Mouse (Mus musculus): ENCODE measurements around the gene Polr2l.
A peak's percentile ranks its signal among the peaks of the same experiment; 100 is the strongest.

The Polr2l gene

DNA sequence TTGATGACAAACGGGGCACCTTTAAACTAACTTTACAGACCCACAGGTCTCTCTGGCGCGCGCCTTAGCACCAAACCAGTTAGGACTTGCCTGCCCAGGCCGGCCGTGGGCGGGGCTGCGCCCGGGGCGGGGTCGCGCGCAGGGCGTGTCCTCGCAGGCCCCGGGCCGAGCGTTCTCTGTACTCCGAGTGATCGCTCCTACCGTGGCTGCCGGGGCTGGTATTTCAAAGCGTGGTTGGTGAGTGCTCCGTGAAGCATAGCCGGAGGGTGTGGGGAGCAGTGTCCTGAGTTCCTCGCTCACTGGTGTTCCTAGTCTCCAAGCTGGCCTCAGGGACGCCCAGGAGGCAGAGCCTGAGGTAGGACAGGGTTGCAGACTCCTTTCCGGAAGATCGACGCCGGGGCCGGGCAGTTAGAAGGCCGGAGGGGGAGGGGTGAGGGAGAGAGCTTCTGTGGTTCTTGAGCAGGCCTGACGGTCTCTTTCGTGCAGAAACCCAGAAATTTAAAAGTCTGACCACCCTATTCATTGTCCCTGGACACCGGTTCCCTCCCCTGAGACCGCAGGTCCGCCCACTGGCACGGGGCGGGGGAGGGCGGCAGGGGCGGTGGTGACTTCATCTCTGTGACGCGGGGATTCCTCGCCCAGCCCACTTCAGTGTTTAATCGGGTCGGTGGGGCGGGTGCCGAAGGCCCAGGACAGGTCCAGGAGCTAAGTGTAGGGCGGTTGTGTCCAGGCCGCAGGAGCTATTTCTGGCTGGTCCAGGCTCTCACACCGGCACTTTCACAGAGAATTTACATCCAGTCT is 7.5 kb downstream of the Polr2l start, which contains the start of gene Cd151:
Gene Cd151, plus strand, starts transcription at position 163 of the 801 bp plus-strand sequence.
- DNase-seq (ENCODE audit: low spot score in 2 of 2), result peak in 1 of 2 experiments; percentile 67

GRCm38 (mm10) chr7:141466607-141467148 is 8.3 kb downstream of the Polr2l start:
- no peak for DNase-seq (ENCODE audit: low spot score in 2 of 2)

DNA sequence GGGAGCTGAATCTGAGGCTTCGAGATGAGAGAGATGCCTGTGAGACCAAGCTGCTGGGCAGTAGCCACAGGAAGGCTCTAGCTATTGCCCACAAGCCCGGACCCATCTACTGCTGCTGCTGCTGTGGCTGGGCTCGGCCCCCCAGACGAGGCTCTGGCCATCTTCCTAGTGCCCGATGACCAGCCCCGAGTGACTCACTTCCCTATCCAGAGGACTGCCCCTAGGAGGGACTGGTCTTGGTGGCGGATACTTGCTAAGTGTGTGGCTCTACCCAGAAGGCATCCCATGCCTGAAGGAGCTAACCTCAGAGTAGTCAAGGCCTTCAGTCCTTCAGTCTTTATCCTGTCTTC is 8.9 kb downstream of the Polr2l start:
- no peak for DNase-seq (ENCODE audit: low spot score in 2 of 2)

DNA sequence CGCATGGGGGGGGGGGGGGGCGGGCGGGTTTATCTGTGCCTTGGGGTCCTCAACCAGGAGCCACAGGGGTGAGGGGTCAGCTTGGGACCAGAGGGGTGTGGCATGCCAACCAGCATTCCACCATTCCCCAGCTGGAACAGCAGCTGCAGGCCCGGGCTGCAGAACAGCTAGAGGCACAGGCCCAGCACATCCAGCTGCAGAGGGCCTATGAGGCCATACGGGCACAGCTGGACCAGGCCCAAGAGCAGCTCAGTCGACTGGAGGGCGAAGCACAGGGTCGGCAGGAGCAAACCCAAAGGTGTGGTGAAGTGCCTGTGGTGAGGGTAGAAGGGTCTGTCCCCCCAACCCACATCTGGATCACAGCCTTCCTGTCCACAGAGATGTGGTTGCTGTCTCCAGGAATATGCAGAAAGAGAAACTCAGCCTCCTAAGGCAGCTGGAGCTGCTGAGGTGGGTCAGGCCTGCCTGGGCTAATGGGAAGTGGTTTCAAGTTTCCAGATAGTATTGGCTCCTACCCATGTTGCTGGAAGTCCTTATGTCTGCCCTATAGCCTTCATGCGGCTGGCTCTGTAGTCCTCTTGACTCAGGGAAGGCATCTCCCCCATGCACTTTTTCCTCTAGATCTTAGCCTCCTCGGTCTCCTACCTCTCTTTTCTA is 9.4 kb downstream of the Polr2l start:
- DNase-seq (ENCODE audit: low spot score in 2 of 2), result no peak

- no peak for DNase-seq (ENCODE audit: low spot score in 2 of 2)
Observed at GRCm38 (mm10) chr7:141464603-141465201, 10.2 kb downstream of the Polr2l start.

GRCm38 (mm10) chr7:141463824-141464602 is 10.9 kb downstream of the Polr2l start:
- DNase-seq (ENCODE audit: low spot score in 2 of 2), result no peak

GRCm38 (mm10) chr7:141462333-141462821 is 12.6 kb downstream of the Polr2l start:
- no peak for DNase-seq (ENCODE audit: low spot score in 2 of 2)

DNA sequence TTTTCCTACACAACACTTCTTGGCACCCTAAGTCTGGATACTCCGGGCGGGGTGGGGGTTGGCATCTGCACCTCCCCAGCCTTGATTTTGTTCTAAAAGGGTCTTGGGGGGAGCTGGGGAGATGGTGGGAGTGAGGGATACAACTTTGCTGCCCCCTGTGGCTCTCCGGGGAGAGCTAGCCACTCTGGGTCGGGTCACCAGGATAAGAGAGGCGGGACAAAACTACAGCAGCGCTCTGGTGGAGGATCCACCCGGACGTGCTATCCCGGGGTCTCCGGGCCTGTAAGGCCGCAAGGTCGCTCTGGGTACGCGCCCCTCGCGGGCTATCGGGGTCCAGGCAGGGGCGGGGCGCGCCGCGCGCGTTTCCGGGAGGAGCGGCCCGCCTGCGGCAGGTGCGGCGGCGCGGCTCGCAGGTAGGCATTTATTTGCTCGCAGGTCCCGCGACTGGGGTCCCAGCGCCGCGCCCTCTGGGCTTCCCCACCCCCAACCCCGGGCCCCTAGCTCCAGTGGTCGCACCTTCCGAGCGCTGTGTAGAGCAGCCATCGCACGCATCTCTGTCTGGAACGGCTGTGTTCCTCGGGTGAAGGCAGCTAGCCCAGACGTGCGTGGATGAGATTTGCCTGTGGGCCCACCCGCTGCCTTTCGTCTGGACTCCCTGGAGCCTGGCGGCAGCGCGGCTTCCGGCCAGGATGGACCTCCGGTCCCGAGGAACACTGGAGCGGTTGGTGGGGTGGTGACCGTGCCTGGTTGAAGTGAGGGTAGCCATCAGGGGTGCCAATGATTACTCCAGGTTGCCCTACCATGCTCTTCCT is 13.2 kb downstream of the Polr2l start:
- no peak for DNase-seq (ENCODE audit: low spot score in 2 of 2)

DNA sequence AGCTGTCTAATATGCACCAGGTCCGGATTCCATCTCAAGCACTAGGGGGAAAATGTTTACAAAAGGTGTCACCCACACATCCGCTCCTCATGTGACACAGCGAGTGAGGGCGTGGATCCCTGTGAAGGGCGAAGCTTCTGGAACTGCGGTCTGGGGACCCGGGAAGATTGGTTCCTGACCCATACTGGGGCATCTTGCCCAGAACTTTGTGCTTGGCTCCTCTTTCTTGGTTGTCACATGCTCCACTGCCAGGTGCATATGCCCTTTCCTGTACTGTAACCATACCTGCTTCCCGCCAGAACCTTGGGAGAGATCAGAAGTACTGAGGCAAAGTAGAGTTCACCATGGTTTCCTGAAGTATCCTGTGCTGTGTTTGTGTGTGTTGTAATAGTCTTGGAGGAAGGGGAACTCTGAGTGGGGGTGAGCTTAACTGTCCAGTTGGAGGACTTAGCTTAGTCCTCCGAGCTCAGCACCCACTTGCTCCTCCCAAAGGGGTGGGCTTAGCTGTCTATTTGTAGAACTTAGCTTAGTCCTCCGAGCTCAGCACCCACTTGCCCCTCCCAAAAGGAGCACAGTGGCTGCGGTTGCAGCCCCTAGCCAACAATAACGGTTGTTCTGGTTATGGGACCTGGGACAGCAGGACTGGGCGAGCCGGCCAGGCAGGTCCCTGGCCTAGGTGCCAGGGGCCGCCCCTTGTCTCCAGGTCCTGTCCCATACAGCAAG is 14.4 kb downstream of the Polr2l start, which contains the start of gene Cracr2b:
Gene Cracr2b, plus strand, starts transcription at position 704 of the 723 bp plus-strand sequence.
- DNase-seq (ENCODE audit: low spot score in 2 of 2), result no peak

DNA sequence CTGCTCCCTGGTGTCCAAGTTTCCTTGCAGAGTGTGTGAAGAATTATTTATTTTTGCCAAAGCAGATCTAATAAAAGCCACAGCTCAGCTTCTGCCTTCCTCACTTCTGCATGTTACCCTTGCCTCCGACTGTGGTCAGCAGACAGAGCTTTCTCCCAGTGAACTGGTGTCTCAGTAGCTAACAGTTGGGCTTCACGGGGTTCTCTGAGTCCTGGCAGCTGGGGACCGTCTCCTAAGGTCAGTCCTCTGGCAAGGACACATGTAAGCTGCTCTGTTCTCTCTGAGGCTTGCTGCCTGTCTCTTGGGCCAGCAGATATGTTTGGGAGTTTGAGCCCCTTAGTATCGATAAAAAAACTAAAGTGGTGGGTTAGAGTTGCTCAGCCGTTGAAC is 14.9 kb downstream of the Polr2l start:
- DNase-seq (ENCODE audit: low spot score in 2 of 2), result no peak

DNA sequence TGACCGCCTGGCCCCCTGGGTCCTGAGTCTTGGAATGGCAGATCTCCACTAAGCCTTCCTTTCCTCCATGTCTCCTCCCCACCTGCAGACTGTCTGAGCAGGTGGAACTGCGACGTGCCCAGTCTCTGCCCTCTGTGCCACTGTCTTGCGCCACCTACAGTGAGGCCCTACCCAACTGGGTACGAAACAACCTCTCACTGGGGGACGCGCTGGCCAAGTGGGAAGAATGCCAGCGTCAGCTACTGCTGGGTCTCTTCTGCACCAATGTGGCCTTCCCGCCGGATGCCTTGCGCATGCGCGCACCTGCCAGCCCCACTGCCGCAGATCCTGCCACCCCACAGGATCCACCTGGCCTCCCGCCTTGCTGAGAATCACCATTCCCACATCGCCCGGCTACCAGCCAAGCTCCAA is 15.6 kb downstream of the Polr2l start:
- no peak for DNase-seq (ENCODE audit: low spot score in 2 of 2)

- DNase-seq (ENCODE audit: low spot score in 2 of 2), result no peak
Observed at GRCm38 (mm10) chr7:141458661-141459060, 16.3 kb downstream of the Polr2l start.

DNA sequence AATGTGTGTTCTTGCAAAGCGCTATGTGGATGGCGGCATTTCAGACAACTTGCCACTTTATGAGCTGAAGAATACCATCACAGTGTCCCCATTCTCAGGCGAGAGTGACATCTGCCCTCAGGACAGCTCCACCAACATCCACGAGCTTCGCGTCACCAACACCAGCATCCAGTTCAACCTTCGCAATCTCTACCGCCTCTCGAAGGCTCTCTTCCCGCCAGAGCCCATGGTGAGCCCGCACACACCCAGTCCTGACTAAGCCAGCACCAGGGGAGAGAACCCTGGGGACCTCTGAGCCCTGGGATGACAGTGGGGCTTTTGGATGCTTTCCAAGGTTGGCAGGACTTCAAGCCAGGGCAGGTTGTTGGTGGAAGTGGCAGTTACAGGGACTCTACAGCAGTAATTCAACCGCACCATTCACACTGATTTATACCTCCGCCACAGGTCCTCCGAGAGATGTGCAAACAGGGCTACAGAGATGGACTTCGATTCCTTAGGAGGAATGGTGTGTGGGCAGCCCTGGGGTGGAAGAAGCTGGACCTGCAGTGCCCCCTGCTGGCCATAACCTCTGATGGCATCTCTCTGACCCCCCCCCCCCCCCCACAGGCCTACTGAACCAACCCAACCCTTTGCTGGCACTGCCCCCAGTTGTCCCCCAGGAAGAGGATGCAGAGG is 16.8 kb downstream of the Polr2l start:
- no peak for DNase-seq (ENCODE audit: low spot score in 2 of 2)

DNA sequence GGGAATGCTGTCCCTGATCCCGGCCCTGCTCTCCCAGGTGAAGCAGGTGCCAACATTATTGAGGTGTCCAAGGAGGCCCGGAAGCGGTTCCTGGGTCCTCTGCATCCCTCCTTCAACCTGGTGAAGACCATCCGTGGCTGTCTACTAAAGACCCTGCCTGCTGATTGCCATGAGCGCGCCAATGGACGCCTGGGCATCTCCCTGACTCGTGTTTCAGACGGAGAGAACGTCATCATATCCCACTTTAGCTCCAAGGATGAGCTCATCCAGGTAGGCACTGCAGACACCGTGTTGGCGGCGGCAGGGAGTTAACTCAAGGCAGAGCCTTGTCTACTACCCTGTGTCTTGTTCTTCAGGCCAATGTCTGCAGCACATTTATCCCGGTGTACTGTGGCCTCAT is 17.7 kb downstream of the Polr2l start:
- DNase-seq (ENCODE audit: low spot score in 2 of 2), result no peak

DNA sequence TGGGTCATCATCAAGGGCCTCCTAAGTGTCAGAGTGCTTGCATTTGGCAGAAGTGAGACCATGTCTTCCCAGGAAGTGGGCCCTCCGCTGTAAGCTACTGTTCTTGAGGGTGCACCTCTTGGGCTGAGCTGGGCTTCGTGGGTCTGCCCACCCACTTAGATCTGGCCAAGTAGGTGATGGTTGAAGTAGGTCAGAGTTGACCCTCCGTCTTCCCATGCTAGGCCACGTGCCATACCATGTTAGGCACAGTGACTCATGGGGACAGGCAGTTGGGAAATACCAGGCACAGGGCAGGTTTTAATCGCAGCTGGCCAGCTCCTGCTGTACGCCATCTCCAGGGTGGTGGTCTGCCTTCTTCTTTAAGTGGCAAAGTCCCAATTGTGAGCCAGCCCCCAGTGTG is 18.2 kb downstream of the Polr2l start:
- DNase-seq (ENCODE audit: low spot score in 2 of 2), result no peak

GRCm38 (mm10) chr7:141455610-141456314 is 19.2 kb downstream of the Polr2l start:
- DNase-seq (ENCODE audit: low spot score in 2 of 2), result no peak

- DNase-seq (ENCODE audit: low spot score in 2 of 2), result peak in 1 of 2 experiments; percentile 89
Observed at GRCm38 (mm10) chr7:141454967-141455551, 19.9 kb downstream of the Polr2l start, which contains the start of gene Pnpla2. Gene Pnpla2, plus strand, starts transcription at chr7:141455198.

DNA sequence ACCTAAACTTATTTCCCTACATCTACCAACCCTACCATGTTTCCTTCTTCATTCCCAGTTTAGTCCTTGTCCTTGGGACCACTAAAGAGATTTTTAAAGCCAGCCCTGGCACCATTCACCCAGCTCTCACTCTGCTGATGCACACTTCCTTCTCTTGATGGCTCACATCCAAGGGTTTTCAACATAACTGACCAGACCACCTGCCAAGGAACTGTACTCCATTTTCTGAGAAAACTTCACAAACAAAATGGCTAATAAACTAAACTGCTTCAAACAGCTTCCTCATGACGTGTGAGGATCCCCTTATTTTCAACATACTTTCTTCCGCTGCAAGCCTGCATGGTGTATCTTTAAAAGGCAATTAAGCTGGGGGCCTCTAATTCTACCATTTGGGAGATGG is 21.3 kb downstream of the Polr2l start:
- DNase-seq (ENCODE audit: low spot score in 2 of 2), result no peak
